8 mouse cellular contexts compared by ENCODE assay signal in genomic region chr5:145230641-145231040, GRCm38 (mm10). TPM values are rescaled to one million over a fixed set of nuclear protein-coding genes. Genes with fewer than 3 reads are reported as not detected.
DNase-seq lines count a peak whose midpoint lies in the region; ATAC-seq and TF ChIP-seq lines count a peak whose summit lies in the region.

No protein-coding gene starts in this region.

- no peak for ATAC-seq in lung, embryonic 15.5 days (ENCODE audit: borderline replicate concordance, extremely low read depth, low FRiP score, low TSS enrichment)
- no peak for ATAC-seq in heart, postnatal 0 days (ENCODE audit: insufficient read depth, low read depth)
- ATAC-seq in limb, embryonic 13.5 days (ENCODE audit: low FRiP score, low read depth) = no peak
- ATAC-seq in stomach, embryonic 14.5 days (ENCODE audit: insufficient number of reproducible peaks, insufficient read depth, low FRiP score, low read depth) = no peak

- TF ChIP-seq CTCF in heart, postnatal 0 days (IDR thresholded peaks at IDR 0.05; ENCODE audit: low read depth) = no peak

- DNase-seq in lung, postnatal 10 days = no peak
- no peak for DNase-seq in heart, postnatal 0 days (ENCODE audit: low spot score)
- no peak for DNase-seq in cerebellum, adult 18-20 months
- DNase-seq in thymus, adult 18-20 months = no peak
- no peak for DNase-seq in adrenal gland, postnatal 4 days (ENCODE audit: low spot score in 2 of 2)

- H3K36me3 ChIP-seq in lung, embryonic 15.5 days = peaks cover 22% of the 10 kb centered on the region
- peaks cover 23% of the 10 kb centered on the region for H3K36me3 ChIP-seq in heart, postnatal 0 days (replicated peaks; ENCODE audit: control insufficient read depth, insufficient read depth, low read length)
- H3K36me3 ChIP-seq in limb, embryonic 13.5 days = peaks cover 24% of the 10 kb centered on the region
- H3K36me3 ChIP-seq in stomach, embryonic 14.5 days (ENCODE audit: control insufficient read depth, insufficient read depth, low read length) = peaks cover 21% of the 10 kb centered on the region; the same call in 1 of the 2 replicates

- peaks cover 16% of the 10 kb centered on the region for H3K4me1 ChIP-seq in lung, embryonic 15.5 days
- H3K4me1 ChIP-seq in heart, postnatal 0 days (ENCODE audit: control insufficient read depth, insufficient read depth) = peaks cover 10% of the 10 kb centered on the region
- peaks cover 18% of the 10 kb centered on the region for H3K4me1 ChIP-seq in limb, embryonic 13.5 days
- no peaks in the 10 kb centered on the region for H3K4me1 ChIP-seq in stomach, embryonic 14.5 days (ENCODE audit: control insufficient read depth, insufficient read depth, low read length)

- 86% methylated on average over 4 of the region's 4 CpGs for WGBS in lung, embryonic 15.5 days
- 91% methylated on average over 4 of the region's 4 CpGs for WGBS in heart, postnatal 0 days
- WGBS in limb, embryonic 13.5 days = 83% methylated on average over 4 of the region's 4 CpGs
- WGBS in stomach, embryonic 14.5 days = 88% methylated on average over 4 of the region's 4 CpGs

- no peaks in the 10 kb centered on the region for H3K27me3 ChIP-seq in lung, embryonic 15.5 days
- H3K27me3 ChIP-seq in heart, postnatal 0 days (ENCODE audit: control insufficient read depth, insufficient read depth, low read length) = no peaks in the 10 kb centered on the region
- H3K27me3 ChIP-seq in limb, embryonic 13.5 days = no peaks in the 10 kb centered on the region
- H3K27me3 ChIP-seq in stomach, embryonic 14.5 days (ENCODE audit: control insufficient read depth, insufficient read depth, low read length) = no peaks in the 10 kb centered on the region

- no peaks in the 10 kb centered on the region for H3K9me3 ChIP-seq in lung, embryonic 15.5 days
- H3K9me3 ChIP-seq in heart, postnatal 0 days (replicated peaks; ENCODE audit: control insufficient read depth, low read length) = no peaks in the 10 kb centered on the region
- no peaks in the 10 kb centered on the region for H3K9me3 ChIP-seq in limb, embryonic 13.5 days
- no peaks in the 10 kb centered on the region for H3K9me3 ChIP-seq in stomach, embryonic 14.5 days (ENCODE audit: control insufficient read depth, low read depth, low read length)

- H3K27ac ChIP-seq in lung, embryonic 15.5 days = no peak overlapping the region
- peak overlapping the region; percentile 98 for H3K27ac ChIP-seq in heart, postnatal 0 days (ENCODE audit: low read depth)
- no peak overlapping the region for H3K27ac ChIP-seq in limb, embryonic 13.5 days
- peak overlapping the region; percentile 84; the same call in 1 of the 2 replicates for H3K27ac ChIP-seq in stomach, embryonic 14.5 days (ENCODE audit: low read length)

- no peak for TF ChIP-seq EP300 in heart, postnatal 0 days (IDR thresholded peaks at IDR 0.05; ENCODE audit: low read depth)

- H3K9ac ChIP-seq in lung, embryonic 15.5 days = no peak overlapping the region; the same call in 1 of the 2 replicates
- no peak overlapping the region for H3K9ac ChIP-seq in heart, postnatal 0 days (replicated peaks; ENCODE audit: low read depth, low read length)
- no peak overlapping the region; the same call in 1 of the 2 replicates for H3K9ac ChIP-seq in limb, embryonic 13.5 days
- H3K9ac ChIP-seq in stomach, embryonic 14.5 days (replicated peaks; ENCODE audit: low read depth, low read length) = no peak overlapping the region

- H3K4me2 ChIP-seq in lung, embryonic 15.5 days = peak overlapping the region; percentile 76
- peak overlapping the region; percentile 79 for H3K4me2 ChIP-seq in heart, postnatal 0 days (ENCODE audit: low read depth, low read length)
- H3K4me2 ChIP-seq in limb, embryonic 13.5 days (replicated peaks) = peak overlapping the region; percentile 79
- peak overlapping the region; percentile 66 for H3K4me2 ChIP-seq in stomach, embryonic 14.5 days (replicated peaks; ENCODE audit: low read depth, low read length)

- peak overlapping the region; percentile 95 for H3K4me3 ChIP-seq in lung, embryonic 15.5 days
- H3K4me3 ChIP-seq in heart, postnatal 0 days (ENCODE audit: low read depth, low read length) = no peak overlapping the region
- peak overlapping the region; percentile 99 for H3K4me3 ChIP-seq in limb, embryonic 13.5 days
- H3K4me3 ChIP-seq in stomach, embryonic 14.5 days (ENCODE audit: low read depth, low read length) = no peak overlapping the region

RNA-seq across cellular contexts. Expression of gene Zfp655, which starts 0.9 kb away (rescaled TPM):
- 30.3 and 32.2 TPM in 2 replicates for polyA plus RNA-seq in lung, embryonic 15.5 days (2015; fragmentation: Nextera tagmentation; extraction: Ambion mirVana)
- 31.4 and 51.2 TPM in 2 replicates for total RNA-seq in heart, postnatal 0 days (2014; rRNA removed; ENCODE audit: low replicate concordance)
- 29.2 and 33.4 TPM in 2 replicates for polyA plus RNA-seq in heart, postnatal 0 days (2015; fragmentation: Nextera tagmentation; extraction: Ambion mirVana)
- polyA plus RNA-seq in limb, embryonic 13.5 days (2015; fragmentation: Nextera tagmentation; extraction: Ambion mirVana) = 33.8 and 34.1 TPM in 2 replicates
- 39.8 and 42.0 TPM in 2 replicates for polyA plus RNA-seq in stomach, embryonic 14.5 days (2014; fragmentation: Nextera tagmentation; extraction: Ambion mirVana)
- total RNA-seq in adrenal gland, postnatal 4 days (2021) = 10 to 100 TPM; 48.1 to 53.2 TPM

RNA-seq across cellular contexts. Expression of gene Zkscan5, which starts 26.3 kb away (rescaled TPM):
- 12.4 and 14.1 TPM in 2 replicates for polyA plus RNA-seq in lung, embryonic 15.5 days (2015; fragmentation: Nextera tagmentation; extraction: Ambion mirVana)
- total RNA-seq in heart, postnatal 0 days (2014; rRNA removed; ENCODE audit: low replicate concordance) = 17.0 and 19.2 TPM in 2 replicates
- 7.8 and 8.6 TPM in 2 replicates for polyA plus RNA-seq in heart, postnatal 0 days (2015; fragmentation: Nextera tagmentation; extraction: Ambion mirVana)
- polyA plus RNA-seq in limb, embryonic 13.5 days (2015; fragmentation: Nextera tagmentation; extraction: Ambion mirVana) = 16.3 and 17.1 TPM in 2 replicates
- polyA plus RNA-seq in stomach, embryonic 14.5 days (2014; fragmentation: Nextera tagmentation; extraction: Ambion mirVana) = 13.6 and 13.9 TPM in 2 replicates
- 10 to 100 TPM; 16.2 to 16.8 TPM for total RNA-seq in adrenal gland, postnatal 4 days (2021)

RNA-seq across cellular contexts. Expression of gene Zkscan14, which starts 29.0 kb away (rescaled TPM):
- polyA plus RNA-seq in lung, embryonic 15.5 days (2015; fragmentation: Nextera tagmentation; extraction: Ambion mirVana) = 7.6 and 9.8 TPM in 2 replicates
- total RNA-seq in heart, postnatal 0 days (2014; rRNA removed; ENCODE audit: low replicate concordance) = 9.8 and 13.8 TPM in 2 replicates
- polyA plus RNA-seq in heart, postnatal 0 days (2015; fragmentation: Nextera tagmentation; extraction: Ambion mirVana) = 6.3 and 7.9 TPM in 2 replicates
- polyA plus RNA-seq in limb, embryonic 13.5 days (2015; fragmentation: Nextera tagmentation; extraction: Ambion mirVana) = 11.0 and 11.3 TPM in 2 replicates
- 9.0 and 9.6 TPM in 2 replicates for polyA plus RNA-seq in stomach, embryonic 14.5 days (2014; fragmentation: Nextera tagmentation; extraction: Ambion mirVana)
- 10 to 100 TPM; 14.0 to 14.7 TPM for total RNA-seq in adrenal gland, postnatal 4 days (2021)

RNA-seq across cellular contexts. Expression of gene Atp5j2, which starts 38.8 kb away (rescaled TPM):
- 691 and 724 TPM in 2 replicates for polyA plus RNA-seq in lung, embryonic 15.5 days (2015; fragmentation: Nextera tagmentation; extraction: Ambion mirVana)
- 517 and 525 TPM in 2 replicates for total RNA-seq in heart, postnatal 0 days (2014; rRNA removed; ENCODE audit: low replicate concordance)
- polyA plus RNA-seq in heart, postnatal 0 days (2015; fragmentation: Nextera tagmentation; extraction: Ambion mirVana) = 1,976 and 2,009 TPM in 2 replicates
- 649 and 683 TPM in 2 replicates for polyA plus RNA-seq in limb, embryonic 13.5 days (2015; fragmentation: Nextera tagmentation; extraction: Ambion mirVana)
- polyA plus RNA-seq in stomach, embryonic 14.5 days (2014; fragmentation: Nextera tagmentation; extraction: Ambion mirVana) = 576 and 654 TPM in 2 replicates
- total RNA-seq in adrenal gland, postnatal 4 days (2021) = 100 to 1,000 TPM; 367 to 390 TPM

RNA-seq across cellular contexts. Expression of gene Zscan25, which starts 49.7 kb away (rescaled TPM):
- 0.47 and 0.58 TPM in 2 replicates for polyA plus RNA-seq in lung, embryonic 15.5 days (2015; fragmentation: Nextera tagmentation; extraction: Ambion mirVana)
- total RNA-seq in heart, postnatal 0 days (2014; rRNA removed; ENCODE audit: low replicate concordance) = 9.9 and 17.1 TPM in 2 replicates
- 0.19 and 0.27 TPM in 2 replicates for polyA plus RNA-seq in heart, postnatal 0 days (2015; fragmentation: Nextera tagmentation; extraction: Ambion mirVana)
- 0.59 and 0.79 TPM in 2 replicates for polyA plus RNA-seq in limb, embryonic 13.5 days (2015; fragmentation: Nextera tagmentation; extraction: Ambion mirVana)
- polyA plus RNA-seq in stomach, embryonic 14.5 days (2014; fragmentation: Nextera tagmentation; extraction: Ambion mirVana) = 0.80 and 1.6 TPM in 2 replicates
- total RNA-seq in adrenal gland, postnatal 4 days (2021) = 10 to 100 TPM; 26.5 to 29.3 TPM

Comparison
In these comparisons a context has a peak if more than half of its experiments do, and no peak if none do; other contexts are left out.
1. H3K27ac ChIP-seq: peak in heart, postnatal 0 days (single experiment) and stomach, embryonic 14.5 days (single experiment); none in lung, embryonic 15.5 days (single experiment) and limb, embryonic 13.5 days (single experiment).
2. H3K4me3 ChIP-seq: peak in lung, embryonic 15.5 days (single experiment) and limb, embryonic 13.5 days (single experiment); none in heart, postnatal 0 days (single experiment) and stomach, embryonic 14.5 days (single experiment).
3. Peak in every context shown above with its lines, with median percentiles within 50 percentile points of each other: H3K4me2 ChIP-seq.